22 mouse cellular contexts compared by ENCODE assay signal in the genomic region with DNA sequence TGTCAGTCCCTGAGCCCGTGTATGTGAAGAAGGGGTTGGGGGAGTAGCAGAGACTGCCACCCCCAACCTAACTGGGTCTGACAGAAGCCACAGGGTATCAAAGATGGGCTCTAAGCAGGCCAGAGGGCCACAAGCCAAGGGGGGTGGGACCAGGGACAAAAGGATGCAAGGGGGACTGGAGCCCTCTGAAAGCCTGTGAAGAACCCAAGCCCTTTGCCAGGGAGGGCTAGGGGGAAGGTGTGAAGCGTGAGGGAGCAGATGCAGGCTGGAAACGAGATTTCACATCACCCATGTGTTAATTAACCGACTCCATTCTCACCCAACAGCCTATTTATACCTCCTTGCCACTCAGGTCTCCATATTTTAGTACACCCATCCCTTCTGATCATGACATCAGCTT. TPM values are rescaled to one million over a fixed set of nuclear protein-coding genes. Genes with fewer than 3 reads are reported as not detected.
DNase-seq lines count a peak whose midpoint lies in the region; ATAC-seq lines count a peak whose summit lies in the region.
"Had no signal": no experiment of that assay in that cellular context is flagged by ENCODE, and none has a peak within 500 bp of the region (broad histone marks: within the 10 kb centered on the region; RNA-seq: fewer than 3 reads in every experiment).

No protein-coding gene starts in this region.

- peak; percentile 26 for DNase-seq in cerebellum, adult 8-10 months
- no peak for DNase-seq in cerebellum, adult 11 months
- DNase-seq in forebrain, embryonic 14.5 days (ENCODE audit: low spot score): peak; percentile 65
- no peak for DNase-seq in forebrain, embryonic 10.5 days (ENCODE audit: extremely low spot score, low spot score)
- peak; percentile 71 for DNase-seq in left cerebral cortex, postnatal 4 days
- DNase-seq in left cerebral cortex, postnatal 25 days (ENCODE audit: low spot score in 2 of 2): no peak
- no peak for DNase-seq in midbrain, embryonic 14.5 days
- DNase-seq in midbrain, embryonic 10.5 days (ENCODE audit: low spot score): no peak
- DNase-seq: adrenal gland, postnatal 10 days; gastrocnemius, postnatal 14 days; heart, adult 11 months; kidney, adult 2 months; lung, embryonic 14.5 days; thymus, adult 18-20 months; thymus, postnatal 36 days had no signal

- no peak overlapping the region for H3K27ac ChIP-seq in forebrain, embryonic 14.5 days (ENCODE audit: low read depth, low read length)
- no peak overlapping the region for H3K27ac ChIP-seq in forebrain, embryonic 10.5 days
- peak overlapping the region; percentile 26; the same call in 1 of the 2 replicates for H3K27ac ChIP-seq in midbrain, embryonic 14.5 days (replicated peaks; ENCODE audit: low read depth, low read length)
- H3K27ac ChIP-seq in midbrain, embryonic 10.5 days (replicated peaks): no peak overlapping the region
- H3K27ac ChIP-seq: embryonic facial prominence, embryonic 10.5 days; hindbrain, embryonic 15.5 days; kidney, postnatal 0 days had no signal

- intact Hi-C loops in left cerebral cortex, postnatal 4 days (cut with DNase I): loop anchor here (5.0 kb wide), 1 partner anchor 95 kb away; no protein-coding TSS in a partner anchor
- intact Hi-C loops in left cerebral cortex, postnatal 25 days (cut with DNase I): no loop called here

- no peak overlapping the region for H3K9ac ChIP-seq in forebrain, embryonic 14.5 days (ENCODE audit: low read length)
- H3K9ac ChIP-seq in midbrain, embryonic 14.5 days (replicated peaks; ENCODE audit: low read length): no peak overlapping the region
- H3K9ac ChIP-seq: hindbrain, embryonic 15.5 days; lung, embryonic 14.5 days had no signal

- WGBS in forebrain, embryonic 14.5 days: 32% methylated on average over 4 of the region's 4 CpGs
- 56% methylated on average over 4 of the region's 4 CpGs for WGBS in forebrain, embryonic 10.5 days
- WGBS in midbrain, embryonic 14.5 days: 48% methylated on average over 4 of the region's 4 CpGs
- 70% methylated on average over 4 of the region's 4 CpGs for WGBS in midbrain, embryonic 10.5 days

- H3K36me3 ChIP-seq in forebrain, embryonic 14.5 days (ENCODE audit: control insufficient read depth, insufficient read depth, low read length): no peaks in the 10 kb centered on the region; the same call in 1 of the 2 replicates
- H3K36me3 ChIP-seq in forebrain, embryonic 10.5 days (replicated peaks): no peaks in the 10 kb centered on the region
- peaks cover 6% of the 10 kb centered on the region; the same call in 1 of the 2 replicates for H3K36me3 ChIP-seq in midbrain, embryonic 14.5 days (ENCODE audit: control insufficient read depth, insufficient read depth, low read length)
- no peaks in the 10 kb centered on the region; the same call in 1 of the 2 replicates for H3K36me3 ChIP-seq in midbrain, embryonic 10.5 days
- H3K36me3 ChIP-seq: embryonic facial prominence, embryonic 10.5 days; hindbrain, embryonic 15.5 days had no signal

- H3K4me3 ChIP-seq in forebrain, embryonic 14.5 days (ENCODE audit: low read depth, low read length): no peak overlapping the region
- no peak overlapping the region for H3K4me3 ChIP-seq in forebrain, embryonic 10.5 days
- H3K4me3 ChIP-seq in midbrain, embryonic 14.5 days (replicated peaks; ENCODE audit: low read depth, low read length): no peak overlapping the region
- no peak overlapping the region for H3K4me3 ChIP-seq in midbrain, embryonic 10.5 days
- H3K4me3 ChIP-seq: embryonic facial prominence, embryonic 10.5 days; hindbrain, embryonic 15.5 days had no signal

- H3K4me1 ChIP-seq in forebrain, embryonic 14.5 days (ENCODE audit: control insufficient read depth, insufficient read depth, low read length): no peaks in the 10 kb centered on the region; the same call in 1 of the 2 replicates
- peaks cover 26% of the 10 kb centered on the region for H3K4me1 ChIP-seq in forebrain, embryonic 10.5 days
- 0 out of 2 replicates have a peak, but pooled peaks cover 4% of the 10 kb centered on the region for H3K4me1 ChIP-seq in midbrain, embryonic 14.5 days (ENCODE audit: control insufficient read depth, insufficient read depth, low read length)
- peaks cover 28% of the 10 kb centered on the region for H3K4me1 ChIP-seq in midbrain, embryonic 10.5 days
- H3K4me1 ChIP-seq: hindbrain, embryonic 15.5 days had no signal

- H3K9me3 ChIP-seq in forebrain, embryonic 14.5 days (replicated peaks; ENCODE audit: control insufficient read depth, low read length): no peaks in the 10 kb centered on the region
- no peaks in the 10 kb centered on the region for H3K9me3 ChIP-seq in forebrain, embryonic 10.5 days
- H3K9me3 ChIP-seq in midbrain, embryonic 14.5 days (ENCODE audit: control insufficient read depth, low read length): no peaks in the 10 kb centered on the region
- H3K9me3 ChIP-seq in midbrain, embryonic 10.5 days (replicated peaks): no peaks in the 10 kb centered on the region
- H3K9me3 ChIP-seq: embryonic facial prominence, embryonic 10.5 days; hindbrain, embryonic 15.5 days had no signal

- peak; percentile 52; the same call in 1 of the 2 replicates for ATAC-seq in forebrain, embryonic 14.5 days
- no peak for ATAC-seq in midbrain, embryonic 14.5 days (ENCODE audit: low FRiP score, low TSS enrichment)

- H3K4me2 ChIP-seq in forebrain, embryonic 14.5 days (ENCODE audit: low read length): no peak overlapping the region
- H3K4me2 ChIP-seq in midbrain, embryonic 14.5 days (ENCODE audit: low read length): no peak overlapping the region
- H3K4me2 ChIP-seq: hindbrain, embryonic 15.5 days; lung, embryonic 14.5 days had no signal

- H3K27me3 ChIP-seq in forebrain, embryonic 14.5 days (replicated peaks; ENCODE audit: control insufficient read depth, insufficient read depth, low read length): no peaks in the 10 kb centered on the region
- peaks cover 38% of the 10 kb centered on the region for H3K27me3 ChIP-seq in forebrain, embryonic 10.5 days (ENCODE audit: poor library complexity, severe bottlenecking)
- no peaks in the 10 kb centered on the region for H3K27me3 ChIP-seq in midbrain, embryonic 14.5 days (ENCODE audit: control insufficient read depth, insufficient read depth, low read length)
- H3K27me3 ChIP-seq in midbrain, embryonic 10.5 days (ENCODE audit: low read depth, poor library complexity, severe bottlenecking): peaks cover 47% of the 10 kb centered on the region
- H3K27me3 ChIP-seq: hindbrain, embryonic 15.5 days had no signal

RNA-seq across cellular contexts. Expression of a gene that starts 25.4 kb away (rescaled TPM):
- 0.49 and 0.76 TPM in 2 replicates for polyA plus RNA-seq in forebrain, embryonic 14.5 days (2014; fragmentation: Nextera tagmentation; extraction: Ambion mirVana)
- 0.44 and 0.45 TPM in 2 replicates for polyA plus RNA-seq in forebrain, embryonic 10.5 days (2016; fragmentation: Nextera tagmentation; extraction: Ambion mirVana)
- total RNA-seq in left cerebral cortex, postnatal 4 days (2021): 1 to 10 TPM; 3.7 to 5.0 TPM
- 10 to 100 TPM in 1 of 2 experiments, 1 to 10 TPM in 1; 4.8 to 30.6 TPM for total RNA-seq in left cerebral cortex, postnatal 25 days (2021)
- 0.91 and 1.1 TPM in 2 replicates for polyA plus RNA-seq in midbrain, embryonic 14.5 days (2014; fragmentation: Nextera tagmentation; extraction: Ambion mirVana)
- polyA plus RNA-seq in midbrain, embryonic 10.5 days (2016; fragmentation: Nextera tagmentation; extraction: Ambion mirVana): 0.70 and 1.4 TPM in 2 replicates
- total RNA-seq: hematopoietic stem cell, adult 5-6 weeks; megakaryocyte, adult 5-6 weeks had no signal

RNA-seq across cellular contexts. Expression of a gene that starts 43.0 kb away (rescaled TPM):
- polyA plus RNA-seq in forebrain, embryonic 14.5 days (2014; fragmentation: Nextera tagmentation; extraction: Ambion mirVana): 5.8 and 6.1 TPM in 2 replicates
- polyA plus RNA-seq in forebrain, embryonic 10.5 days (2016; fragmentation: Nextera tagmentation; extraction: Ambion mirVana): 0.77 and 2.6 TPM in 2 replicates
- total RNA-seq in left cerebral cortex, postnatal 4 days (2021): 100 to 1,000 TPM; 209 to 213 TPM
- 100 to 1,000 TPM; 309 to 332 TPM for total RNA-seq in left cerebral cortex, postnatal 25 days (2021)
- polyA plus RNA-seq in midbrain, embryonic 14.5 days (2014; fragmentation: Nextera tagmentation; extraction: Ambion mirVana): 10.1 and 15.4 TPM in 2 replicates
- 1.6 and 2.2 TPM in 2 replicates for polyA plus RNA-seq in midbrain, embryonic 10.5 days (2016; fragmentation: Nextera tagmentation; extraction: Ambion mirVana)
- total RNA-seq: hematopoietic stem cell, adult 5-6 weeks; megakaryocyte, adult 5-6 weeks; neutrophil, adult 5-6 weeks had no signal

RNA-seq across cellular contexts. Expression of a gene that starts 50.9 kb away (rescaled TPM):
- polyA plus RNA-seq in forebrain, embryonic 14.5 days (2014; fragmentation: Nextera tagmentation; extraction: Ambion mirVana): 2.5 and 2.6 TPM in 2 replicates
- polyA plus RNA-seq in forebrain, embryonic 10.5 days (2016; fragmentation: Nextera tagmentation; extraction: Ambion mirVana): 0.16 and 0.24 TPM in 2 replicates
- total RNA-seq in left cerebral cortex, postnatal 4 days (2021): 1 to 10 TPM in 1 of 2 experiments, under 1 TPM in 1; 0.87 to 1.9 TPM
- total RNA-seq in left cerebral cortex, postnatal 25 days (2021): 1 to 10 TPM in 1 of 2 experiments, under 1 TPM in 1; 0.80 to 1.1 TPM
- polyA plus RNA-seq in midbrain, embryonic 14.5 days (2014; fragmentation: Nextera tagmentation; extraction: Ambion mirVana): 1.4 and 1.6 TPM in 2 replicates
- 0.39 and 0.47 TPM in 2 replicates for polyA plus RNA-seq in midbrain, embryonic 10.5 days (2016; fragmentation: Nextera tagmentation; extraction: Ambion mirVana)
- total RNA-seq: hematopoietic stem cell, adult 5-6 weeks had no signal
- polyA plus RNA-seq: heart, embryonic 14.5 days; kidney, postnatal 0 days; lung, embryonic 14.5 days had no signal

Comparison
In these comparisons a context has a peak if more than half of its experiments do, and no peak if none do; other contexts are left out.
1. DNase-seq: peak in cerebellum, adult 8-10 months (single experiment), forebrain, embryonic 14.5 days (single experiment) and left cerebral cortex, postnatal 4 days (single experiment); none in cerebellum, adult 11 months (single experiment), forebrain, embryonic 10.5 days (single experiment), left cerebral cortex, postnatal 25 days (0 of 2), midbrain, embryonic 14.5 days (single experiment) and midbrain, embryonic 10.5 days (single experiment).